Mouse (Mus musculus): ENCODE measurements at regions not wholly inside any gene's neighbourhood (a gene's known extent, or its start where the extent isn't known, plus 50 kb on each side); places are given as distances from the start of the nearest gene placed in this dataset.

- TF ChIP-seq ZMIZ1 (IDR thresholded peaks at IDR 0.05; ENCODE audit: low read depth, low read length): no peak
Observed at GRCm38 (mm10) chrX:93070290-93070611, 216.0 kb upstream of the Arx start (continued).

- Histone ChIP-seq H3K4me3 (ENCODE audit: control insufficient read depth in 1 of 2, insufficient read depth in 1 of 2, low read depth in 2 of 2, low read length in 2 of 2) (no peak overlapping the region), H3K27me3 (ENCODE audit: control insufficient read depth in 1 of 2, insufficient read depth in 2 of 2, low read length in 2 of 2) (no peaks in the 10 kb centered on the region), H3K36me3 (ENCODE audit: control insufficient read depth in 1 of 2, insufficient read depth in 2 of 2, low read length in 2 of 2) (no peaks in the 10 kb centered on the region), H3K9me3 (replicated peaks; ENCODE audit: insufficient read depth, low read length) (no peaks in the 10 kb centered on the region), H3K79me2 (ENCODE audit: control insufficient read depth, insufficient read depth, low read length, poor library complexity) (no peaks in the 10 kb centered on the region), H3K4me1 (ENCODE audit: control insufficient read depth in 1 of 2, insufficient read depth in 2 of 2, low read length in 2 of 2) (no peaks in the 10 kb centered on the region), H3K9ac (ENCODE audit: control insufficient read depth, low read depth, low read length, poor library complexity, severe bottlenecking) (no peak overlapping the region), H3K27ac (ENCODE audit: control insufficient read depth, low read depth, low read length) (no peak overlapping the region)
- TF ChIP-seq POLR2AphosphoS5 (IDR thresholded peaks at IDR 0.05; ENCODE audit: borderline replicate concordance, low read depth, low read length) (no peak), SMC3 (IDR thresholded peaks at IDR 0.05; ENCODE audit: low read depth, low read length) (no peak), USF1 (IDR thresholded peaks at IDR 0.05; ENCODE audit: low read depth, low read length) (no peak)
- no peak for DNase-seq (ENCODE audit: low read depth, low spot score)
Observed at GRCm38 (mm10) chrX:93088976-93089375, 197.3 kb upstream of the Arx start.

- Histone ChIP-seq H3K9ac (ENCODE audit: control insufficient read depth, low read depth, low read length, poor library complexity, severe bottlenecking) (no peak overlapping the region), H3K27ac (ENCODE audit: control insufficient read depth, low read depth, low read length) (no peak overlapping the region), H3K79me2 (ENCODE audit: control insufficient read depth, insufficient read depth, low read length, poor library complexity) (no peaks in the 10 kb centered on the region), H3K4me3 (ENCODE audit: control insufficient read depth in 1 of 2, insufficient read depth in 1 of 2, low read depth in 2 of 2, low read length in 2 of 2) (no peak overlapping the region), H3K36me3 (ENCODE audit: control insufficient read depth in 1 of 2, insufficient read depth in 2 of 2, low read length in 2 of 2) (no peaks in the 10 kb centered on the region), H3K27me3 (ENCODE audit: control insufficient read depth in 1 of 2, insufficient read depth in 2 of 2, low read length in 2 of 2) (no peaks in the 10 kb centered on the region), H3K4me1 (ENCODE audit: control insufficient read depth in 1 of 2, insufficient read depth in 2 of 2, low read length in 2 of 2) (no peaks in the 10 kb centered on the region), H3K9me3 (replicated peaks; ENCODE audit: insufficient read depth, low read length) (no peaks in the 10 kb centered on the region)
- no peak for DNase-seq (ENCODE audit: low read depth, low spot score)
- TF ChIP-seq KAT2A (conservative IDR thresholded peaks at IDR 0.05; ENCODE audit: low read depth, low read length) (no peak), JUND (IDR thresholded peaks at IDR 0.05; ENCODE audit: low read depth, low read length) (no peak), USF1 (IDR thresholded peaks at IDR 0.05; ENCODE audit: low read depth, low read length) (no peak), MYC (IDR thresholded peaks at IDR 0.05; ENCODE audit: low read depth, low read length) (no peak), USF2 (IDR thresholded peaks at IDR 0.05; ENCODE audit: borderline replicate concordance in 1 of 2, insufficient read depth in 1 of 2, low read depth in 1 of 2, low read length in 2 of 2) (no peak), MAZ (IDR thresholded peaks at IDR 0.05; ENCODE audit: low read depth, low read length) (no peak), GATA1 (IDR thresholded peaks at IDR 0.05; ENCODE audit: low read depth, low read length) (no peak), UBTF (IDR thresholded peaks at IDR 0.05; ENCODE audit: borderline replicate concordance, insufficient read depth, low read depth, low read length) (no peak), SMC3 (IDR thresholded peaks at IDR 0.05; ENCODE audit: low read depth, low read length) (no peak), MAFK (IDR thresholded peaks at IDR 0.05; ENCODE audit: borderline replicate concordance, low read depth, low read length) (no peak), E2F4 (IDR thresholded peaks at IDR 0.05; ENCODE audit: borderline replicate concordance, low read depth, low read length) (no peak), CTCF (IDR thresholded peaks at IDR 0.05 in 2 of 3, conservative IDR thresholded peaks at IDR 0.05 in 1 of 3; ENCODE audit: control insufficient read depth in 1 of 3, insufficient read depth in 1 of 3, low read depth in 2 of 3, low read length in 3 of 3, poor library complexity in 1 of 3, severe bottlenecking in 1 of 3) (no peak), MAX (IDR thresholded peaks at IDR 0.05; ENCODE audit: low read length) (no peak), CHD2 (IDR thresholded peaks at IDR 0.05; ENCODE audit: low read length) (no peak), ELF1 (IDR thresholded peaks at IDR 0.05; ENCODE audit: low read depth, low read length) (no peak), POLR2AphosphoS2 (IDR thresholded peaks at IDR 0.05; ENCODE audit: low read length) (no peak)
Observed at GRCm38 (mm10) chrX:93097551-93097950, 188.7 kb upstream of the Arx start.

All from MEL (cell line).